Mouse (Mus musculus) small intestine, adult 2 months (tissue): ENCODE data around the gene Gm45140.

ENCODE experiments used
- CTCF ChIP-seq: fragments of 200-500 bp; IDR thresholded peaks from 2 replicates; pipeline ENCODE4 v1.5.1; 2012; ENCODE audit warnings: low read depth, mild to moderate bottlenecking, control low read depth, inconsistent platforms, low read length, moderate library complexity, mixed read lengths; ENCODE audit not compliant: insufficient replicate concordance, insufficient read length; ENCODE audit errors: extremely low read depth
- POLR2A ChIP-seq: fragments of 200-500 bp; IDR thresholded peaks from 2 replicates; pipeline ENCODE4 v1.6.1; 2012; ENCODE audit warnings: low read depth, mild to moderate bottlenecking, control low read depth, inconsistent platforms, low read length, moderate library complexity

DNA sequence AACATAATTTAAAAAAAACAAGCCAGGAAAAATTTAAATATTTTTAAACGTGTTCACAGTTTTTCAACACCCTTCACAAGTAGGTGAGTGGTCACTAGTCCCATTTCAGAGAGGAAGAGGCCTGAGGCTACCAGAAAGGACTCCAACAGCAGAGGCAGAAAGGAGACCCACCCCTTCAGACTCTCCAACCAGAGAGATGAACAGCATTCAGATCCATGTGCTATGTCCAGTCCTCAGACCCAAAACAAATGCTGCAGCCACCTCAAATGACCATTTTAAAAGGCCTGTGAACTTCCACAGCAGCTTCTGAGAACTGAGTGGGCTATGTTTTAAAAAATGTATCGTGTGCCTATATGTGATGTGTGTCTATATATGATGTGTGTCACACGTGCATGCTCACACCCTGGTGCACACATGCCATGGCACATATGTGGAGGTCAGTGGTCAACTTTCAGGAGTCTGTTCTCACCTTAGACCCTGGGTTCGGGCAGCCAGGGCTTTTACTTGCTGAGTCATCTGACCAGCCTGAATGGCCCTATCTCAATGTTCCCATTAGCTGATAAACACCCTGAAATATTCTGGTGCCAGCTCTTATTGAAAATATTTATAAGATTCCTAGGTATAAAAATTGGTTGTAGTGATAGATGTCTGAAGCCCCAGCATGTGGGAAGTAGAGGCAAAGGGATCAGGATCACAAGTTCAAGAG lies 27.7 kb downstream of the Gm45140 start:
- TF ChIP-seq POLR2A (no peak), CTCF (no peak)
